Mouse (Mus musculus) layer of hippocampus, adult 9-11 months (tissue): Measurements from ENCODE around the gene Amz2.
"Not testable (repeated sequence)": the region's sequence is repeated elsewhere in the genome, so short reads cannot be mapped to it uniquely, and the experiment has no call there.

Experiments
- DNase-seq: peaks from one replicate; pipeline ENCODE4 v3.0.0; 2022

Gene Amz2

DNA sequence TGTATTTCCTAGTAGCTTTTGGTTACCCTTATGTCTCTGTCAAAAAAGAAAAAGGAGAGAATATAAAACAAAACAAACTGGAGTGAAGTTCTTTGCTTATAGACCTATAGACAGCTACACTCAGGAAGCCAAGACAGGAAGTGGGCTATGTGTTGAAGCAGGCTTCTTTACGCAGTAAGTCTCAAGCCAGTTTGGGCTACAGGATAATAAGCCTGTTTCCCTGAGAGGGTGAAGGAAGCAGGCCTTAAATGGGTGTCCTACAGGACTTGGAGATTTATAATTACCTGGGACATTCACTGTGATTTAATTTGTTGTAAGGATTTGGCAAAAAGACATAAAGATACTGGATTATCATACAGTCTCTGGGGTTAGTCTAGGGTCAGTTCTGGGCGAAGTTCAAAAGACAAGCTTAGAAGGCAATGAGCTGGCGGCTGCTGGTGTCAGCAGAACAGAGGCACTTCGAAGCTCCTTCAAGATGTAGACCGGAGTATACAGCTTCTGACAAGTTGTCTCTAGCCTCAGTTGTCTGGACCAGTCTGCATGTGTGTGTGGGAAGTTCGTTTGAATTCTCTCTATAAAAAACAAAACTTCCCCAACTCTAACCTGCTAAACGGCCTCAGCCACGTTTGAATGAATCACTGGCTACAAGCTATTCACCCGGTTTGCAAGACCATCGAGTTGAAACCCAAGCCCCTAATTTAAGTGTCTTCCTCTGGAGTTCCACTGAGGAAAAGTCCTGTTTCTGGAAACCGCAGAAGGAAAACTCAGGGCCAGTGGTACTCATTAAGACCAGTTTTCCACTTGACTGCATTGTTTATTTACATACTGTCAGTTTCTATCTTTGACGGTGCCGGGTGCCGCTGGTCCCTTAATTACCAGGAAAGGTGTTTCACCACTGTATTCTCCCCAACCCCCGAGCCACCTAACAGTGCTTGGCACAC lies 45.4 kb downstream of the Amz2 start:
- no peak for DNase-seq

DNA sequence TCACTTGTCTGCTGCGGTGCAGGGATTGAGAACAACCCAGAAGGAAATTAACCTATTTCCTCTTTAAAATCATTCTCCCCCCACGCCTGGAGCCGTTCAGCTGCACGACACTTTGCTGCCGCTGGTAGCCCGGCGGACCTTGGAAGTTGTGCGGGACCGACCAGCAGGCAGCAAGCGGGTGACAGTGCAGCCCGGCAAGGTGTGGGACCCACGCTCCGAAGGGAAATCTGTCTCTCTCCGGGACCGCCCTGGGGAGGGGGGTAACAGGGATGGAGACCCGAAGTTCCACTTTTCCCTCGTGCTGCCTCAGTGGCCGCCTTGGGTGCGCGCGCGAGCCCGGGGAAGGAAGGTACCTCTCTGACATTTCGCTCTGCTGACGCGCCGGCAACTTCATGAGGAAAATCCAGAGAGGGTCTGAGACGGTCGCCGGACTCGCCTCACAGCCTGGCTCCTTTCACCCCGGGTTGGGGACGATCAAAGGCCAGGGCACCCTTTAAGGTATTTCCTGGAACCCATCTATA lies 46.5 kb downstream of the Amz2 start:
- no peak for DNase-seq

DNA sequence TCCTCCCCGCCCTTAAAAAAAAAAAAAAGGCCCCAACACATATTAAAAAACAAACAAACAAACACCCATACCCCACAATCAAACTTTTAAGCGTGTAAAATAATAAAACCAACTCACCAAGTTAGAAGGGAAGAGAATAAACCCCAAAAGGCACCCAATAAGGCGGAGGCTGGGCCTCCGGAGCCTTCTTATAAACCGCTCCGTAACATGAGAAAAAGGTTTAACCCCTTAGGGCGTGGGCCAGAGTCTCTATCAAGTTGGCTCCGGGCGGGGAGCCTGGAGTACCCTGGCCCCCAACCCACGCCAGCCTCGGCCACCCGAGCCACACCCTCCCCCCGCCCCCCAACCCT lies 47.0 kb downstream of the Amz2 start:
- no peak for DNase-seq

DNA sequence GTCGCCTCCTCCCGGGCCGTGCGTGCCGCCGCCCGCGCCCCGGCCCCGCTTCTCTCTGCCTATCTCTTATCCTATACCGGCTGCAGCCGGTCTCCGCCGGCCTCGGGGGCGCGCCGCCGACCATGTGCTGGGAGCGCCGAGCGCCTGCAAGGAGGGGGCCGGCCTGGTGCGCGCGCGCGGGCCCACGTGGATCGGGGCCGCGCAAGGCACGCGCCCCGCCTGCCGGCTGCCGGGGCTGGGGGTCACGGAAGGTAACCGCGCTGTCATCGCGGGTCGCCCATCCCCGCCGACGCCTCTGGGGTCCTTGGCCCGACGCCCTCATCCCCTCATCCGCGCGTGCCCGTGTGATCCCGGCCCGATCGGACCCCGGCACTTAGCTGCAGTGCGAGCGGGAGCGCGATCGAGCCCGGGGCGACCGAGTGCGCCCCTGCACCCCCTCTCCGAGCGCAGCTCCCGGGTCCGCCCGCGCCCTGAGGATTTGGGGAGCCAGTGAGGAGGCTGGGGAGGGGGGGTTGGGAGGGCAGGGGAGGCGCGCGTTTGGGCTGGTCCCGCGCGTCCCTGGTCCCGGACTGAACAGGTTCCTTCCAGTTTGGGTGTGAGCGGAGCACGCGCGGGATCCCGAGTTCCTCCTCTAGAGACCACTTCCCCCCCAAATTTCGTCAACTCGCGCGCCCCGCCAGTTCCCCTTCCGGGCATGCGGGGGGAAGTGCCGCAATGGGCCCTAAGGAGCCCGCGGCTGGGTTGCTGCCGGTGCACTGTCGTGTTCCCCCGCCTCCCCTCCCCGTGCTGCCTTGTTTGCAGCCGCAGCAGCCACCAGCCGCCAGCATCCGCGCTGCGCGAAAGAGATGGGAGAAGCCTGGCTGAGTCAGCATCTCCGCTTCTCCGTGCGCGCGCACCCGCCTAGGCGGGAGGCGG lies 47.7 kb downstream of the Amz2 start, which contains the start of the genes Arsg and Slc16a6:
Gene Arsg, plus strand, starts transcription at position 204 of the 915 bp plus-strand sequence.
Gene Slc16a6, minus strand, starts transcription at position 428 of the 915 bp plus-strand sequence.
- DNase-seq = peak; percentile 91

DNA sequence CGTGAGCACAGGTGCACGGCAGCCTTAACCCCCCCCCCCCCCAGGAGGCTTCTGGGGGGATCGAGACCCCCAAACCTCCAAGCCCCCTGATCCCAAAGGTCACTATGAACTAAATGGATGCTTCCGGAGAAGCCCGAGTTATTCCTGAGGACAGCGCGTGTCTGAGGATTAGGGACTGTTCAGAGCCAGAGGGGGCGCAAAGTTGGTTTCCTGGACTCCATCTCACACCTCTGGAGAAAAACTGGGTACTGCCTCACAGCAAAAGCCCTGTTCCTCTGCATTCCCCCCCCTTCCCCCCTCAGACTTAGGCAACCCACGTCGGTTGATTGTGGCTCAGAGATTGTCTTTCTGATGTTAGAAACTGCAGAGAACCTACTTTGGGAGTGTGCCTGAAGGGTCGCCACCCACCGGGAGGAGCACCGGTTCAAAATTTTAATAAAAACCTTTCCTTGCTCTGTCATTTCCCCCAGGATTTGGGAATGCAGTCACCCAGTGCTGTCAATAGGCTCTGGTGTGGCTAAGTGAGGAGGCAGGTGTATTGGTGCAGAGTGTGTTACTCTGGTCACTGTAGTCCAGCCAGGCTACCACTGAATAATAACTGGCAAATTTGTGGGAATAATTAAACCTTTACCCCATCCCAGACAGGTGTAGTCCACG lies 48.5 kb downstream of the Amz2 start:
- DNase-seq = no peak

DNA sequence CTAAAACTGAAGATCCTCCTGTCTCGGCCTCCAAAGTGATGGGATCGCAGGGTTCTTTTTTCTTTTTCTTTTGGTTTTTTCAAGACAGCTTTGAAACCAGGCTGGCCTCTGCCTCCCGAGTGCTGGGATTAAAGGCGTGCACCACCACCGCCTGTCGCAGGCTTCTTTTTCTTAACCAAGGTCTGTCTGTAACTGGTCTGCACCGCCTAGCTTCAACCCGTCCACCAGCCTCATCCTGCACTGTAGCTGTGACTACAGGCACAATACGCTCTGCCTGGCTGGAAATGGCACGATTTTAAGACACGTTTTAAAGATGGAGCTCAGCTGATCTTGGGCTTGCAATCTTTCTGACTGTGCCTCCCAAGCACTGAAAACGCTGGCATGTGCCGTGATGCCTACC lies 49.1 kb downstream of the Amz2 start:
- no peak for DNase-seq

DNA sequence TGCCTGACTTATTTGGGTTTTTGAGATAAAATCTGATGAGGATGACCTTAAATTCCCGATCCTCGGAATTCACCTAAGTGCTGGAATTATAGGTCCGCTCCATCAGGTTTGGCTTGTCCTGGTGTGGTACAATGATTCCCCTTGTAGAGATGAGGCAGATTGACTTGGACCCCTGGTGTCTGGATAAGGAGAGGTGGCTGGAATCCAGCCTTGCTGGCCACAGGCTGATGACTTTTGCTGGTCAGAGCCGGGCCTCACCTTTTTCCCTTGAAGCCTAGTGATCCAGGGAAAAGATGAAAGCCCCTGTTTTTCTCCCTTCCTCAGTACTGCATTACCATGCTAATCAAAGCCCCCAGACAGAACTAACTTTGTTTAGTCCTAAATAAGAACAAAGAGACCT lies 50.0 kb downstream of the Amz2 start:
- DNase-seq = no peak

DNA sequence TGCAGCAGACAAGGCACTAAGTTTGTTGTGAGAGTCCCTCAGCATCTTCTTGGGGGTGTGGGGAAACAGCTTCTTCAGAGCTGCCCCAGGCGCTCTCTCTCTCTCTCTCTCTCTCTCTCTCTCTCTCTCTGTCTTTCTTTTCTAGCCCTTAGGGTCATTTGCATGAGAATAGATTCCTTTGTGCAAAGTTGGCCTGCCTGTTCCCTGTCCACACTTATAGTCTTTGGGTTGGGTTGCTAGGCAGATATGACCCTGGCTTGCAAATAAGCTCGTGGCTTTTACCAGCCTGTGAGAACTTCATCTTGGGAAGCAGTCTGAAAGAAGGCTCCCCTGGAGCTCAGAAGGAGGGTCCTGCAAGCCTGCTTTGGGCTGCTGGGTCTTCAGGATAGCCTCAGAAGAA lies 50.5 kb downstream of the Amz2 start:
- DNase-seq = no peak

DNA sequence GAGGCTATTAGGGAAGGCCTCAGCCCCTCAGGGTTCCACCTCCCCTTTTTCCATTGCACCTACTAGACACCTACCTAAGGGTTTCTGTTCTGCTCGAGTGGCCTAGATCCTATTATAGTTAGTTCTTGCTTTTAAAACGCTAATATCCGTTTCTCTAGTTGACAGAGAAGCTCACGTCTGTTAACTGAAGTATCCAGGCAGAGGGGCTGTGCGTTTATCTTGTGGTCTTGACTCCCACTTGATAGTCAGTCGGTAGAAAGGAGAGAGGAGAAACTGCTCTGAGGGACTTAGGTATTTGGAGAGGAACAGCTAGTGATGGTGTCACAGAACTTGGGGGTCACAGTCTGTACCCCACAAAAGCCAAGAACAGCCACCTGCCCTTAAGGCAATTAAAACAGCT lies 50.9 kb downstream of the Amz2 start:
- DNase-seq = no peak

DNA sequence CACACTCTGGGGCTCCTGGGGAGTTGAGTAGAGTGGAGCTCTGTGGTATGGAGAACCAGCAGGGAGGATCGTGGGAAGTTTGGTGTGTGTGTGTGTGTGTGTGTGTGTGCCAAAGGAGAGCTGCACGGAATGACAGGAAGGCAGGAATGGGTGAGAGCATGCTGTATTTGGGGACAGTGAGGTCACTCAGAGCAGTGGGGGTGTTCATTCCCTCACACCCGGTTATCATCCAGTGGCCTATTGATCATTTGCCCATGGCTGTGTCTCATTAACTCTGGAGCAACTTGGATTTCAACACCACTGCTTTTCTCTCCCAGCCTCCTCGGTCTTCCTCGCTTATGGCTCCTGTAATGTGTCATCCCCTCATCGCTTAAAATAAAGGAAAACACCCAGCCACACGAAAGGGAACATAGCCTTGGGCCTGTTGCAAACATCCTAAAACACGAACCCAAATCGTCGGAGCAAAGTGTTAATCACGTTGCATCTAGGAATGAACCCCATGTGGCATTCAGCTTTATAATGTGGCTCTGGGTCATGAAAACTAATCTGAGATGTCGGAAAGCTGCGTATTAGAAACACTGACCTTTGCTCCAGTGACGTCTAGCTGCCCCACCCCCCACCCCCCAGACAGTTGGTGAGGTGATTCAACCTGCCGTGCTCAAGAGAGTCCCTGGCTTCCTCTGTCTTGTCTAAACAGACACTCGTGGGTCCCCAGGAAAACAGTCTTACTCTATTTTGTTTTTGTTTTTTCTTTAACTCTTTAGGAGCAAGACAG lies 52.0 kb downstream of the Amz2 start:
- no peak for DNase-seq

DNA sequence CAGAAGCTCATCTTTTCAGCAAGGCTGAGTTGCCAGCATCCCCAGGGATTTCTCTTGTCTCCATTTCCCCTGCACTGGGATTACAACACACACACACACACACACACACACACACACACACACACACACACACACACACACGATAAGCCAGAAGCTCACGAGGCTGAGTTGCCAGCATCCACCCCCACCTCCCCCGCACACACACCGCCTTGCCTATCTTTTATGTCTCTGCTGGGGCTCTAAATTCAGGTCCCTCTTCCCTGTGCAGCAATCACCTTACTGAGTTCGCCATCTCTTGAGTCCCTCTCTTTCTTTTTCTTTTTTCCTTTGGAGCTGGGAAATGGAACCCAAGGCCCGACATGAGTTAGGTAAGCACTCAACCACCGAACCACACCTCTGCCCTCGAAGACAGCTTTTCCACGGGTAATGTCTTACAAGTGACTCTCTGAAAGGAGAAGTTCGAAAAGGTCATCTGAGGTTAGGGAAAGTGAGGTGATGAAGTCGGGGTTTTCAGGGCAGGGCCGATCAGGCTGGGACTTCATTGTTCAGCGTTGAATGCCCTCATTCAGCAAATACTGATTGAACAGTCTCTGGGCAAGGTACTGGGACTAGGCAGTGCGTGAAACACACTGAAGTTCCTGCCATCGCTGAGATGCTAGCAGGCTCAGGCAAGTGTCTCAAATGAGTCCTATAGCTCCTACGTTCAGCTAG lies 54.0 kb downstream of the Amz2 start:
- DNase-seq = no peak

DNA sequence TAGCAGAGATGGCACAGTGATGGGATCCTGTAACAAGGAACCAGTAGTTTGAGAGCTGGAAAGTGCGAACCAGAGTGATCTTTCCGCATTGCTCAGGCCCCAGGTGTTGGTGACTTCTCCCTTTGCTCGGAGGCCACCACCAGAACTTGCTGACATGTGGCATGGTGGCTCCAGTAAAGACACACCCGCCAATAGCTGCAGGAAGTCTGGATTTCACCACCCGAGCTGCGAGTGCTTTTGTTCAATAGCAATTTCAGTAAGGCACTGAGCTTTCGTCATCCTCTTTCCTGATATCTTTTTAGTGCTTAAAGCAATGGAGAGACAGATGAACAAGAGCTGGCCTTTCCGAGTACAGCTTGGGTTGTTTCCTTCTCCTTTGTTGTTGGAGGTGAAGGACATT lies 54.7 kb downstream of the Amz2 start:
- DNase-seq = no peak

DNA sequence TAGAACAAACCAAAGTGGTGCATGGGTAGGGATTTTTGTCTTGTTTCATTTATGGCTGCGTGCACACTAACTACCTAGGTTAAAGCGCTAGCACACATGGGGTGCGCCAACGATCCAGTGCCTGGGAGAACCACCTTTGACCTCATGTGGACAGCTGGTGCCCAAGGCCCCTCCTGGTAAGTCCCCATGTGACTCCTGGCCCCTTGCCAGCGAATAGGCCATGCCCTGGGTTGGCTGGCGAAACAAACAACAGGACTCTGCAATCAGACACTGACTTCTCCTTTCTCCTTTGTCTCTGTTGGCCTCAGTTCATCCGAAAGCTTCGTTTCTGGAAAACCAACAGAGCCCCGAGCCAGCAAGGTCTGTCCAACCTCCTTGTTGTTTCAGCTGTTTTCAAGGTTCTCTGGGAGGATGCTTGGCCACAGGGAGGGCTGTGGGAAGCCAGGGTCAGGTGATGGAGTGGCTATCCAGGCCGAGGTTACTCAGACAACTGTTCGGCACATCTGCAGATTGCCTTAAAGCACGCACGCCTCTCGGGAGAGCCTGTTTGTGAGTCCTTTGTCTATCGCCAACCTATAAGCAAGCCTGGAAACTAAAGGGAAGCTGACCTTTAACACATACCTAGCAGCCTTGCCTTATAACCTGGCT lies 59.8 kb downstream of the Amz2 start:
- peak; percentile 93 for DNase-seq

DNA sequence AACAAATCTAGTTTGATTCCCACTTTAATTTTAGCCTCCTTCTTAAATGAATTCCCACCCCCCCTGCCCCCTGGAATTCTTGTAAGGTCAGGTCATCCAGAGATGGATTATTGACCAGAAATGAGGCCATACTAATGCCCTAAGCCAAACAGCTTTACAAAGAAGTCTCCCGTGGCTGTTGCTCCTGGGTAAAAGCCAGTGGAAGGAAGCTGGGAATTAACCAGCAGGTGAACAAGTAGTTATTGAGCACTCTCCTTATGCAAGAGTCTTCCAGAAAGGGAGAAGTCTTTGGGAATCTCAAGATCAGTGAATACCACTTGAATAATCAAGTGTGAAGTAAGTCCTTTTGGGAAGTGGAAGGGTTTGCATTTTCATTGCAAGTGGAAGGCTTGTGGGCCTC lies 61.4 kb downstream of the Amz2 start:
- DNase-seq = no peak

DNA sequence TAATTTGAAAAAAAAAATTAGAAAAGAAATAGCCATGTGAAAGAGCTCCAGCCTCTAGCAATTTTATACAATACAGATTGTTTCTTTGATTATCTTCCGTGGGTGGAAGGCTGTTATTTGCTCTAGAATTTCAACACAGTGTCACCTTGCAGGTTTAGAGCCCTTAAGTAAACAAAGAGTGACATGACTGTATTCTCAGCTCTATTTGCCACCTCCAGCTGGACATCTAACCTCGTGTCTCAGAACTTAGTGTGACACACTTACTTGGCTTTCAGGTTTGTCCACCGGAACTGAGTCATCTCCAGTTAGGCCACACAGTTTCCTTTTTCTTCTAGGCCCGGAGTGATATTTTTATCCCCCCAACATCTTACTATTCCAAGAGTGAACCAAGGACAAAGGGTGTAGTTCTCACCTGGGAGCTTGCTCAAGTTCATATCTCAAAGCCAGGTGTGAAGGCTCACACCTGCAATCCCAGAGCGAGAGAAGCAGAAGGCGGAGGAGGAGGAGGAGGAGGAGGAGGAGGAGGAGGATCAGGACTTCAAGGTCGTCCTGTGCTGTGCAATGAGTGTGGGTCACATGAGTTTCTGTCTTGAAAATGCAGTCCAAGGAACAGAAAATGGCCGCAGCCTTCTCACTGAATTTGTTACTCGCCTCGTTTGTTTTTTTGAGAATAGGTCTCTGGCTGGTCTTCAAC lies 62.4 kb downstream of the Amz2 start:
- no peak for DNase-seq

DNA sequence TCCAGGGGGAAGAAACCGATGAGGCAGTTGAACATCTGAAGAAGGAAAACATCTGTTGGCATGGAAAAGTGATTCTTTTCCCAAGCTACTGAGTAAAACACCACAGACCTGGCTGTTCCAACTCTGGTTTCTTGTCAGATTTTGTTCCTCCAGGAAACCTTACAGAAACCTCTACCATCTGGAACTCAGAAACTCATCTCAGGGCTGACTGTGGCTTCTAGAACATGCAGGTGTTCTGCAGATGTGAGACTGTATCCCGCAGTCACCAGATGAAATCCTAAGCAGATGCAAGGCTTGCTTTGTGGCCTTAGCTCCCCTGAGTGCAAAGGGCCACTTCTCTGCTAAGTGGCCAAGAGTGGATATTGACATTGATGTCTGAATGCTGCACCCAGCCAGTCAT lies 64.0 kb downstream of the Amz2 start:
- no peak for DNase-seq

DNA sequence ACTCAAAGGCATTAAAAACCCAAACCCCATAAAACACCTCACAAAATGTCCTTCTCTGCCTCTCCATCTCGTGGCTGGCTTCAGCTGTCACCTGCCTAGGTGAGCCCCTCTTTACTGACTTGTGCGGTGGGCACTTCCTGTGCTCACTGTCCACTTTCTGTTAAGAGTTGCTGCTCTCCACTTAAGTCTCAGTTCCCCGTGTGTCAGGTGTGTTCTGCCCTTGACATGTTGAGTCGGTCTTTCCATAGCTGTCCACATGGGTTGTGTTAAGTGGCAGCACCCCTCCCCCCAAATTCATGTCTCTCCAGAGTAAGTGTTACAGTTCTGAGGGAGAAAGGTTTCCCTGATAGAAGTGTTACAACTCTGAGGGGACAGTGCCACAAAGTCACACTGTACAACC lies 66.1 kb downstream of the Amz2 start:
- DNase-seq = no peak

DNA sequence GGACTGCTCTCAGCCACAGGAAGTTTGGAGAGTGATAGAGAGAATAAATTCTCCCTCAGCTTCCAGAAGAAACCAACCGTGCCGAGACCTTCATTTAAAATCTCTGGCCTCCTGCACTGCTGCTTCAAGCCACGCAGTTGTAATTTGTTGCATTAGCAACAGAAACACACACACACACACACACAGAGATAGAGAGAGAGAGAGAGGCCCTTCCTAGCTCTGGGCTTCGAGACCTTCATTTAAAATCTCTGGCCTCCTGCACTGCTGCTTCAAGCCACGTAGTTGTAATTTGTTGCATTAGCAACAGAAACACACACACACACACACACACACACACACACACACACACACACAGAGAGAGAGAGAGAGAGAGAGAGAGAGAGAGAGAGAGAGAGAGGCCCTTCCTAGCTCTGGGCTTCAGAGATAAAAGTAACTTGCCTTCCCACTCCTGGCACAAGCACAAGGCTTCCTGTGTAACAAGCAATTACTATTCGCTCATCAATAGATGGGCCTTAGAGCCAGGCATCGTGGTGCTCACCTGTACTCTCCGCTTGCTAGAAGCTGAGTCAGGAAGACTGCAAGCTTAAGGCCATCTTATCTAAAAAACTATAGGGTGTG lies 67.2 kb downstream of the Amz2 start:
- DNase-seq = not testable (repeated sequence)

DNA sequence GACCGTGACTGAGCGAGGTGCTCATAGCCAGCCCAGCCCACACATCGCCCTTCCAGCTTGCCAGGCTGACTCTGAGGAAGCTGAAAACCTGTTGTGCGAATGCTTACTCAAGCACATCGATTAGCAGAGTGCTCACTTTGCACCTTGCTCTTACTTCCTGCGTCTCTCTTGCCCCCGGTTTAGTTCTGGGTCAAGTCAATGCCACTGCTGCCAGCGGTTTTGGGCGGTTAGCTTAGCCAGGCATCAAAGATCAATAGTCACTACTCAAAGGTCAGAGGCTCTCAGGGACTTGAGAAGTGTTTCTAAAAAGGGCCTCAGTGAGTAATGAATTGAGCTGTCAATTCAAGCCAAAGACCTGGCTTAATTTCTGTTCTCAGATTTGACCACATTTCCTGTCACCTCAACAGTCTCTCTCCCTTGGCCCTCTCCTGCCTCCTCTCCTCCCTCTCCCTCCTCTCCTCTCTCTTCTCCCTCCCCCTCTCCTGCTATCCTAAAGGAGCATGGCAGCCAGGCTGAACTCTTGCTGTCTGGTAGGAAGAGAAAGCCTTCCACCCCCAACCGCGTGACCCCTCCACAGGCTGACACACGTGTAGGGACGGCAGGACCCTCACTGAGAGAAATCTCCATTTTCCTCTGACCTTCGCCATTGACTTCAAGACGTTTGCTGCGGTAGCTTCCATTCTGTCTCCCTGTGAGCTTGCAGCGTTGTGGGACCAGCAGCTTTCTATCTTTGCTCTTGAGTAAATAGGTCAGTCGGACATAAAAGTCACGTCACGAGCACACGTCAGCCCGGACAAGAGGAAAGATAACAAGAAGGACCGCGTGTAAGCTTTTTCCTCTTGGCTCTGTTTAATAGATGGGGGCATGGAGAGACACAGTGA lies 69.4 kb downstream of the Amz2 start:
- no peak for DNase-seq
